Mouse (Mus musculus): Measurements from ENCODE around the gene Inka2. TPM values are rescaled to one million over a fixed set of nuclear protein-coding genes. Genes with fewer than 3 reads are reported as not detected.

Gene Inka2
- polyA plus RNA-seq, 1 experiment: 15.0 TPM

DNA sequence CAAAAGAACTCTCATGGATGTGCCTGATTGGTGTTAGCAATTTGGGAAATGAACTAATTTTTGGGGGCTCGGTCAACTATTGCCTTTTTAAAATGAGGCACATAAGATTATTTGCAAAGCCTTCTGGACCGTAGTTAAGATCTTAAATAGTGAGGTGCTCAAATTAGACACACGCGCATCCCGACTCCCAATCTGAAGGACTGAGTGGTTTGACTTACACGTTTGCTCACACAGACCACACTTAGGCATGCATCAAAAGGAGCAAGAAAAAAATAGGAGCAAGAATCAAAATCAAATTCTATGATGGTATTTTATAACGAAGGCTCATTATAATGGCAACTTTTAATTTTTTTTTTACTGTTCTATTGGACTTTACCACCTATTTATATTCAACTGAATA, 32.7 kb downstream of the Inka2 start:
- Histone ChIP-seq H3K4me3 (replicated peaks; ENCODE audit: insufficient read depth, low read depth, low read length) (no peak overlapping the region), H3K4me1 (ENCODE audit: control insufficient read depth, insufficient read depth, low read length) (no peaks in the 10 kb centered on the region), H3K27me3 (ENCODE audit: control insufficient read depth, insufficient read depth, low read length) (no peaks in the 10 kb centered on the region), H3K27ac (ENCODE audit: insufficient read depth, low read length) (no peak overlapping the region)
- TF ChIP-seq POLR2A (IDR thresholded peaks at IDR 0.05; ENCODE audit: borderline replicate concordance, insufficient read depth, low read length): no peak
- TF ChIP-seq CTCF (IDR thresholded peaks at IDR 0.05; ENCODE audit: borderline replicate concordance, insufficient read depth, low read depth, low read length): no peak
- DNase-seq: no peak
- WGBS: 96% methylated on average over 7 of the region's 7 CpGs

DNA sequence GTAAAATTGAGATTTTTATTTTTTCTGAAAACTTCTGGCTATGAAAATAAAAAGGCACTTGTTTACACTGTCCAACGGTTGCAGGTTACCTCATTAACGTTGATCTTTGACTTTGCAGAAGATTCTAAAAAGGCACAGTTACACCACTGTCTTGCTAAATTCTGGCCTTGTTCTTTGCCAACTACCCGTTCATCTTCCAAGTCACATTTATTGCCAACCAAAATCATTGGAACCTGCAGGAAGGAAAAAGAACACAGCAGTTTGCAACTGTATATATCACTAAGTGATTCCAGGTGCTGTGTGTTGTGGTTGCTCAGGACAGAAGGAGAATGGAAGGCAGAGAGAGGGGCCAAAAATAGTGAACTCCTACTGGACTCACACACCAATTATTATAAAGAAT, 33.3 kb downstream of the Inka2 start:
- Histone ChIP-seq H3K4me3 (replicated peaks; ENCODE audit: insufficient read depth, low read depth, low read length) (no peak overlapping the region), H3K27ac (ENCODE audit: insufficient read depth, low read length) (no peak overlapping the region), H3K4me1 (ENCODE audit: control insufficient read depth, insufficient read depth, low read length) (no peaks in the 10 kb centered on the region), H3K27me3 (ENCODE audit: control insufficient read depth, insufficient read depth, low read length) (no peaks in the 10 kb centered on the region)
- no peak for DNase-seq
- TF ChIP-seq CTCF (IDR thresholded peaks at IDR 0.05; ENCODE audit: borderline replicate concordance, insufficient read depth, low read depth, low read length) (no peak), POLR2A (IDR thresholded peaks at IDR 0.05; ENCODE audit: borderline replicate concordance, insufficient read depth, low read length) (no peak)
- 74% methylated on average over 3 of the region's 3 CpGs for WGBS

GRCm38 (mm10) chr3:105746542-105746941, 42.1 kb downstream of the Inka2 start:
- Histone ChIP-seq H3K27ac (ENCODE audit: insufficient read depth, low read length) (no peak overlapping the region), H3K27me3 (ENCODE audit: control insufficient read depth, insufficient read depth, low read length) (no peaks in the 10 kb centered on the region), H3K4me1 (ENCODE audit: control insufficient read depth, insufficient read depth, low read length) (no peaks in the 10 kb centered on the region), H3K4me3 (replicated peaks; ENCODE audit: insufficient read depth, low read depth, low read length) (no peak overlapping the region)
- WGBS: 72% methylated on average over 2 of the region's 2 CpGs
- no peak for DNase-seq
- no peak for TF ChIP-seq POLR2A (IDR thresholded peaks at IDR 0.05; ENCODE audit: borderline replicate concordance, insufficient read depth, low read length)
- TF ChIP-seq CTCF (IDR thresholded peaks at IDR 0.05; ENCODE audit: borderline replicate concordance, insufficient read depth, low read depth, low read length): no peak

GRCm38 (mm10) chr3:105750810-105751209, 46.4 kb downstream of the Inka2 start:
- WGBS: 91% methylated on average over 2 of the region's 2 CpGs
- Histone ChIP-seq H3K4me1 (ENCODE audit: control insufficient read depth, insufficient read depth, low read length) (no peaks in the 10 kb centered on the region), H3K4me3 (replicated peaks; ENCODE audit: insufficient read depth, low read depth, low read length) (no peak overlapping the region), H3K27ac (ENCODE audit: insufficient read depth, low read length) (no peak overlapping the region), H3K27me3 (ENCODE audit: control insufficient read depth, insufficient read depth, low read length) (no peaks in the 10 kb centered on the region)
- DNase-seq: no peak
- TF ChIP-seq POLR2A (IDR thresholded peaks at IDR 0.05; ENCODE audit: borderline replicate concordance, insufficient read depth, low read length): no peak
- no peak for TF ChIP-seq CTCF (IDR thresholded peaks at IDR 0.05; ENCODE audit: borderline replicate concordance, insufficient read depth, low read depth, low read length)

- no peak overlapping the region for H3K4me3 ChIP-seq (replicated peaks; ENCODE audit: insufficient read depth, low read depth, low read length)
- 86% methylated on average over 3 of the region's 3 CpGs for WGBS
- no peak overlapping the region for H3K27ac ChIP-seq (ENCODE audit: insufficient read depth, low read length)
- DNase-seq: no peak
- TF ChIP-seq CTCF (IDR thresholded peaks at IDR 0.05; ENCODE audit: borderline replicate concordance, insufficient read depth, low read depth, low read length) (no peak), POLR2A (IDR thresholded peaks at IDR 0.05; ENCODE audit: borderline replicate concordance, insufficient read depth, low read length) (no peak)
- no peaks in the 10 kb centered on the region for H3K27me3 ChIP-seq (ENCODE audit: control insufficient read depth, insufficient read depth, low read length)
- peaks cover 2% of the 10 kb centered on the region for H3K4me1 ChIP-seq (ENCODE audit: control insufficient read depth, insufficient read depth, low read length)
Measured at GRCm38 (mm10) chr3:105754184-105754583, 49.8 kb downstream of the Inka2 start.

- no peaks in the 10 kb centered on the region for H3K27me3 ChIP-seq (ENCODE audit: control insufficient read depth, insufficient read depth, low read length)
- peaks cover 2% of the 10 kb centered on the region for H3K4me1 ChIP-seq (ENCODE audit: control insufficient read depth, insufficient read depth, low read length)
- no peak overlapping the region for H3K27ac ChIP-seq (ENCODE audit: insufficient read depth, low read length)
- H3K4me3 ChIP-seq (replicated peaks; ENCODE audit: insufficient read depth, low read depth, low read length): no peak overlapping the region
- TF ChIP-seq POLR2A (IDR thresholded peaks at IDR 0.05; ENCODE audit: borderline replicate concordance, insufficient read depth, low read length) (no peak), CTCF (IDR thresholded peaks at IDR 0.05; ENCODE audit: borderline replicate concordance, insufficient read depth, low read depth, low read length) (no peak)
- DNase-seq: no peak
- WGBS: 96% methylated on average over 9 of the region's 9 CpGs
Measured at GRCm38 (mm10) chr3:105755123-105755522, 50.7 kb downstream of the Inka2 start.

- DNase-seq: no peak
- no peak overlapping the region for H3K27ac ChIP-seq (ENCODE audit: insufficient read depth, low read length)
- 76% methylated on average over 2 of the region's 2 CpGs for WGBS
- peaks cover 2% of the 10 kb centered on the region for H3K4me1 ChIP-seq (ENCODE audit: control insufficient read depth, insufficient read depth, low read length)
- TF ChIP-seq CTCF (IDR thresholded peaks at IDR 0.05; ENCODE audit: borderline replicate concordance, insufficient read depth, low read depth, low read length) (no peak), POLR2A (IDR thresholded peaks at IDR 0.05; ENCODE audit: borderline replicate concordance, insufficient read depth, low read length) (no peak)
- H3K4me3 ChIP-seq (replicated peaks; ENCODE audit: insufficient read depth, low read depth, low read length): no peak overlapping the region
- no peaks in the 10 kb centered on the region for H3K27me3 ChIP-seq (ENCODE audit: control insufficient read depth, insufficient read depth, low read length)
Measured at GRCm38 (mm10) chr3:105756505-105756904, 52.1 kb downstream of the Inka2 start.

DNA sequence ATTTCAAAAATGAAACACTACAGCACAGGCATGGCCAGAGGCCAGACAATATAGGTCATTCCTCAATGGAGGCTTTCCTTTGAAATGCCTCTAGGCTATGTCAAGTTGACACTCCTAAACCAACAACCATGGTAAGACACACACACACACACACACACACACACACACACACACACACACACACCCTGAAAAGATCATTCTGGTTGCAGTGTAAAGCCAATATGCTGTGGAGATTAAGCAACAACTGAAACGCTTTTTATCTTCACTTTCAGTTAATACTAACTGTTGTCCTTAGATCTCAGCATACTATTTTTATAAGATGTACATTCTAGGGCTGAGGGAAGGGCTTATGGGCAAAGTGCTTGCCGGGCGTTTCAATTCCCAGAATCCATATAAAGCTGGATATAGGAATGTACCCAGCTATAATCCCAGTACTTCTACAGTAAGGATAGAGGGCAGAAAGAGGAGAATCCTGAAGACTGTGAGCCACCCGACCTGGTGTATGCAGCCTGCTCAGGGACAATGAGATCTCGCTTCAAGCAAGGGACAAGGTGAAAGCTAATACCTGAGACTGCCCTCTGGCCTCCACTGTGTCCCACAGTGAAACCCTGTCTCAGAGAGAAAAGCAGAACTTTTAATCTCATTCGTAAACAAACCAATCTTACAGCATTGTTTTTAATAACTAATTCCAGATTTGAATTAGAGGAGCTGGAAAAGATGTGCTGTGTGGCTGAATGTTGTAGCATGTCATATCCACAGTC, 53.1 kb downstream of the Inka2 start:
- no peak for TF ChIP-seq CTCF (IDR thresholded peaks at IDR 0.05; ENCODE audit: borderline replicate concordance, insufficient read depth, low read depth, low read length)
- no peak for TF ChIP-seq POLR2A (IDR thresholded peaks at IDR 0.05; ENCODE audit: borderline replicate concordance, insufficient read depth, low read length)
- Histone ChIP-seq H3K4me1 (ENCODE audit: control insufficient read depth, insufficient read depth, low read length) (peaks cover 2% of the 10 kb centered on the region), H3K27me3 (ENCODE audit: control insufficient read depth, insufficient read depth, low read length) (no peaks in the 10 kb centered on the region), H3K4me3 (replicated peaks; ENCODE audit: insufficient read depth, low read depth, low read length) (no peak overlapping the region), H3K27ac (ENCODE audit: insufficient read depth, low read length) (no peak overlapping the region)
- WGBS: 81% methylated on average over 6 of the region's 6 CpGs
- DNase-seq: no peak
